Mouse (Mus musculus) stomach, embryonic 14.5 days (tissue): ENCODE data around the gene Edem1. TPM values are rescaled to one million over a fixed set of nuclear protein-coding genes. Genes with fewer than 3 reads are reported as not detected.
A peak's percentile ranks its signal among the peaks of the same experiment; 100 is the strongest.

Source experiments
- ATAC-seq: fragments of 200-750 bp; cut with Nextera tagmentation; 2 replicates; pipeline ENCODE4 v1.8.0; 2017; ENCODE audit warnings: low read depth, moderate TSS enrichment; ENCODE audit not compliant: insufficient number of reproducible peaks, insufficient read depth, low FRiP score
- H3K27ac ChIP-seq: fragments of 300-500 bp; sonication (generic); 2 replicates; pipeline ENCODE4 v1.5.1; 2014; ENCODE audit warnings: mild to moderate bottlenecking, low read length, moderate library complexity, mixed read lengths
- H3K27me3 ChIP-seq: fragments of 300-500 bp; sonication (generic); 2 replicates; pipeline ENCODE4 v1.6.1; 2014; ENCODE audit warnings: low read length, control low read depth, mixed read lengths; ENCODE audit not compliant: control insufficient read depth, insufficient read depth
- H3K36me3 ChIP-seq: fragments of 300-500 bp; sonication (generic); 2 replicates; pipeline ENCODE4 v1.6.1; 2014; ENCODE audit warnings: mild to moderate bottlenecking, control low read depth, low read length, moderate library complexity, mixed read lengths; ENCODE audit not compliant: control insufficient read depth, insufficient read depth
- H3K4me1 ChIP-seq: fragments of 300-500 bp; sonication (generic); 2 replicates; pipeline ENCODE4 v1.6.1; 2014; ENCODE audit warnings: low read length, control low read depth, mixed read lengths; ENCODE audit not compliant: control insufficient read depth, insufficient read depth
- H3K4me2 ChIP-seq: fragments of 300-500 bp; sonication (generic); replicated peaks from 2 replicates; pipeline ENCODE4 v1.6.1; 2014; ENCODE audit warnings: low read depth, low read length, control low read depth
- H3K4me3 ChIP-seq: fragments of 300-500 bp; sonication (generic); 2 replicates; pipeline ENCODE4 v1.5.1; 2014; ENCODE audit warnings: low read depth, low read length, control low read depth
- H3K9ac ChIP-seq: fragments of 300-500 bp; sonication (generic); replicated peaks from 2 replicates; pipeline ENCODE4 v1.6.1; 2014; ENCODE audit warnings: low read depth, mild to moderate bottlenecking, control low read depth, low read length, moderate library complexity, mixed read lengths
- H3K9me3 ChIP-seq: fragments of 300-500 bp; sonication (generic); 2 replicates; pipeline ENCODE4 v1.6.1; 2016; ENCODE audit warnings: low read depth, low read length, control low read depth; ENCODE audit not compliant: control insufficient read depth
- WGBS: fragments of 180-500 bp; shearing (Covaris S2); extraction: QIAGEN DNeasy Blood & Tissue Kit; methylation state at CpG from one replicate; pipeline ENCODE4 v1.1.7; 2014; 5-methylcytosine and 5-hydroxymethylcytosine counted together
- polyA plus RNA-seq: library from polyadenylated mRNA; unstranded; fragments of >200 nt; fragmentation: Nextera tagmentation; extraction: Ambion mirVana; gene quantifications from 2 replicates; pipeline ENCODE4 v1.2.1, GENCODE M21; 2014

The Edem1 gene
- polyA plus RNA-seq: 29.0 and 38.6 TPM in 2 replicates

- H3K9me3 ChIP-seq: no peaks in the 10 kb centered on the region
- peak; percentile 99 for ATAC-seq
- peak within 1 kb of the TSS; percentile 66; the same call in 1 of the 2 replicates for H3K27ac ChIP-seq
- peaks cover 2% of the 10 kb centered on the region; the same call in 1 of the 2 replicates for H3K36me3 ChIP-seq
- H3K4me3 ChIP-seq: peak within 1 kb of the TSS; percentile 93
- H3K27me3 ChIP-seq: no peaks in the 10 kb centered on the region
- H3K9ac ChIP-seq: peak within 1 kb of the TSS; percentile 90
- H3K4me2 ChIP-seq: peak within 1 kb of the TSS; percentile 81
- under 1% methylated on average over 67 of the region's 67 CpGs for WGBS
- peaks cover 7% of the 10 kb centered on the region; the same call in 1 of the 2 replicates for H3K4me1 ChIP-seq
Observed at GRCm38 (mm10) chr6:108828234-108828868, at the start of gene Edem1. Gene Edem1 (plus strand): TSS chr6:108828641.

GRCm38 (mm10) chr6:108781865-108782264 lies 46.6 kb upstream of the Edem1 start:
- Histone ChIP-seq H3K27ac (no peak overlapping the region), H3K4me1 (peaks cover 11% of the 10 kb centered on the region), H3K27me3 (no peaks in the 10 kb centered on the region), H3K36me3 (no peaks in the 10 kb centered on the region), H3K9ac (no peak overlapping the region), H3K4me3 (no peak overlapping the region), H3K4me2 (no peak overlapping the region), H3K9me3 (no peaks in the 10 kb centered on the region)
- 56% methylated on average over 6 of the region's 6 CpGs for WGBS
- no peak for ATAC-seq

- Histone ChIP-seq H3K9ac (peak within 1 kb of the TSS; percentile 93), H3K9me3 (no peaks in the 10 kb centered on the region), H3K4me2 (peak within 1 kb of the TSS; percentile 82), H3K27ac (peak within 1 kb of the TSS; percentile 71), H3K4me1 (peaks cover 11% of the 10 kb centered on the region), H3K36me3 (no peaks in the 10 kb centered on the region), H3K27me3 (no peaks in the 10 kb centered on the region), H3K4me3 (peak within 1 kb of the TSS; percentile 97)
- peak; percentile 93 for ATAC-seq
- 11% methylated on average over 34 of the region's 36 CpGs for WGBS
Observed at GRCm38 (mm10) chr6:108782526-108783183, 45.8 kb upstream of the Edem1 start, which contains the start of gene Arl8b. Gene Arl8b (plus strand): TSS chr6:108783099.

- Histone ChIP-seq H3K9ac (peak overlapping the region; percentile 93), H3K27me3 (no peaks in the 10 kb centered on the region), H3K4me1 (peaks cover 11% of the 10 kb centered on the region), H3K9me3 (no peaks in the 10 kb centered on the region), H3K4me2 (peak overlapping the region; percentile 82), H3K27ac (peak overlapping the region; percentile 71), H3K36me3 (no peaks in the 10 kb centered on the region), H3K4me3 (peak overlapping the region; percentile 97)
- peak; percentile 31 for ATAC-seq
- under 1% methylated on average over 57 of the region's 57 CpGs for WGBS
Observed at GRCm38 (mm10) chr6:108783184-108783881, 45.1 kb upstream of the Edem1 start.

GRCm38 (mm10) chr6:108784056-108784455 lies 44.4 kb upstream of the Edem1 start:
- Histone ChIP-seq H3K4me2 (peak overlapping the region; percentile 82), H3K36me3 (no peaks in the 10 kb centered on the region), H3K4me1 (peaks cover 11% of the 10 kb centered on the region), H3K27me3 (no peaks in the 10 kb centered on the region), H3K27ac (no peak overlapping the region), H3K9ac (peak overlapping the region; percentile 93; the same call in 1 of the 2 replicates), H3K9me3 (no peaks in the 10 kb centered on the region), H3K4me3 (peak overlapping the region; percentile 97)
- ATAC-seq: peak; percentile 51; the same call in 1 of the 2 replicates
- WGBS: 25% methylated on average over 11 of the region's 11 CpGs

GRCm38 (mm10) chr6:108784796-108785195 lies 43.6 kb upstream of the Edem1 start:
- no peak overlapping the region for H3K9ac ChIP-seq
- 45% methylated on average over 5 of the region's 5 CpGs for WGBS
- H3K27ac ChIP-seq: no peak overlapping the region
- H3K27me3 ChIP-seq: no peaks in the 10 kb centered on the region
- H3K4me2 ChIP-seq: peak overlapping the region; percentile 82
- ATAC-seq: no peak
- peaks cover 11% of the 10 kb centered on the region for H3K4me1 ChIP-seq
- H3K4me3 ChIP-seq: peak overlapping the region; percentile 97; the same call in 1 of the 2 replicates
- H3K36me3 ChIP-seq: no peaks in the 10 kb centered on the region
- no peaks in the 10 kb centered on the region for H3K9me3 ChIP-seq

- 74% methylated on average over 3 of the region's 3 CpGs for WGBS
- Histone ChIP-seq H3K27ac (no peak overlapping the region), H3K4me3 (no peak overlapping the region), H3K9me3 (no peaks in the 10 kb centered on the region), H3K4me2 (no peak overlapping the region), H3K36me3 (no peaks in the 10 kb centered on the region), H3K27me3 (no peaks in the 10 kb centered on the region), H3K4me1 (peaks cover 11% of the 10 kb centered on the region), H3K9ac (no peak overlapping the region)
- no peak for ATAC-seq
Observed at GRCm38 (mm10) chr6:108785551-108785950, 42.9 kb upstream of the Edem1 start.

- Histone ChIP-seq H3K4me2 (no peak overlapping the region), H3K27me3 (no peaks in the 10 kb centered on the region), H3K36me3 (no peaks in the 10 kb centered on the region), H3K4me3 (no peak overlapping the region), H3K9me3 (no peaks in the 10 kb centered on the region), H3K4me1 (0 out of 2 replicates have a peak, but pooled peaks cover 6% of the 10 kb centered on the region), H3K9ac (no peak overlapping the region), H3K27ac (no peak overlapping the region)
- no peak for ATAC-seq
- 67% methylated on average over 5 of the region's 5 CpGs for WGBS
Observed at GRCm38 (mm10) chr6:108791498-108791897, 36.9 kb upstream of the Edem1 start.
